12 mouse cellular contexts compared by ENCODE assay signal in genomic region chr8:119914161-119914560, GRCm38 (mm10). TPM values are rescaled to one million over a fixed set of nuclear protein-coding genes. Genes with fewer than 3 reads are reported as not detected.
DNase-seq lines count a peak whose midpoint lies in the region; ATAC-seq lines count a peak whose summit lies in the region.
"Had no signal": no experiment of that assay in that cellular context is flagged by ENCODE, and none has a peak within 500 bp of the region (broad histone marks: within the 10 kb centered on the region; RNA-seq: fewer than 3 reads in every experiment).

No protein-coding gene starts in this region.

- DNase-seq in forebrain, embryonic 14.5 days (ENCODE audit: low spot score), result no peak
- DNase-seq in forebrain, embryonic 10.5 days (ENCODE audit: extremely low spot score, low spot score), result no peak
- no peak for DNase-seq in midbrain, embryonic 14.5 days
- DNase-seq in cerebellum, adult 8-10 months, result no peak
- no peak for DNase-seq in gastrocnemius, postnatal 10 days
- DNase-seq: gastrocnemius, postnatal 36 days; left cerebral cortex, postnatal 4 days; right cerebral cortex, postnatal 25 days had no signal

- H3K27me3 ChIP-seq in forebrain, embryonic 14.5 days (replicated peaks; ENCODE audit: control insufficient read depth, insufficient read depth, low read length), result no peaks in the 10 kb centered on the region
- H3K27me3 ChIP-seq in forebrain, embryonic 10.5 days (ENCODE audit: poor library complexity, severe bottlenecking), result peaks cover 6% of the 10 kb centered on the region; the same call in 1 of the 2 replicates
- no peaks in the 10 kb centered on the region for H3K27me3 ChIP-seq in midbrain, embryonic 13.5 days
- no peaks in the 10 kb centered on the region for H3K27me3 ChIP-seq in midbrain, embryonic 14.5 days (ENCODE audit: control insufficient read depth, insufficient read depth, low read length)
- H3K27me3 ChIP-seq in kidney, embryonic 14.5 days (ENCODE audit: control insufficient read depth, insufficient read depth, low read length), result no peaks in the 10 kb centered on the region
- H3K27me3 ChIP-seq in neural tube, embryonic 14.5 days (ENCODE audit: control insufficient read depth, insufficient read depth, low read length), result no peaks in the 10 kb centered on the region

- no peak overlapping the region for H3K4me3 ChIP-seq in forebrain, embryonic 14.5 days (ENCODE audit: low read depth, low read length)
- H3K4me3 ChIP-seq in forebrain, embryonic 10.5 days, result no peak overlapping the region
- H3K4me3 ChIP-seq in midbrain, embryonic 13.5 days (replicated peaks), result no peak overlapping the region
- H3K4me3 ChIP-seq in midbrain, embryonic 14.5 days (replicated peaks; ENCODE audit: low read depth, low read length), result no peak overlapping the region
- H3K4me3 ChIP-seq in kidney, embryonic 14.5 days (ENCODE audit: low read length), result no peak overlapping the region
- no peak overlapping the region for H3K4me3 ChIP-seq in neural tube, embryonic 14.5 days (ENCODE audit: low read depth, low read length)
- H3K4me3 ChIP-seq: embryonic facial prominence, embryonic 15.5 days had no signal

- WGBS in forebrain, embryonic 14.5 days, result 63% methylated on average over 2 of the region's 2 CpGs
- 66% methylated on average over 2 of the region's 2 CpGs for WGBS in forebrain, embryonic 10.5 days
- WGBS in midbrain, embryonic 13.5 days, result 51% methylated on average over 2 of the region's 2 CpGs
- WGBS in midbrain, embryonic 14.5 days, result 53% methylated on average over 2 of the region's 2 CpGs
- WGBS in kidney, embryonic 14.5 days, result 30% methylated on average over 2 of the region's 2 CpGs
- WGBS in neural tube, embryonic 14.5 days, result 45% methylated on average over 2 of the region's 2 CpGs

- peaks cover 29% of the 10 kb centered on the region for H3K4me1 ChIP-seq in forebrain, embryonic 14.5 days (ENCODE audit: control insufficient read depth, insufficient read depth, low read length)
- H3K4me1 ChIP-seq in forebrain, embryonic 10.5 days, result peaks cover 62% of the 10 kb centered on the region
- H3K4me1 ChIP-seq in midbrain, embryonic 13.5 days (replicated peaks), result peaks cover 63% of the 10 kb centered on the region
- H3K4me1 ChIP-seq in midbrain, embryonic 14.5 days (ENCODE audit: control insufficient read depth, insufficient read depth, low read length), result peaks cover 42% of the 10 kb centered on the region
- H3K4me1 ChIP-seq in kidney, embryonic 14.5 days (ENCODE audit: control insufficient read depth, insufficient read depth, low read length), result peaks cover 45% of the 10 kb centered on the region
- peaks cover 39% of the 10 kb centered on the region for H3K4me1 ChIP-seq in neural tube, embryonic 14.5 days (ENCODE audit: control insufficient read depth, insufficient read depth, low read length)

- peak overlapping the region; percentile 29; the same call in 1 of the 2 replicates for H3K9ac ChIP-seq in forebrain, embryonic 14.5 days (ENCODE audit: low read length)
- peak overlapping the region; percentile 41; the same call in 1 of the 2 replicates for H3K9ac ChIP-seq in midbrain, embryonic 13.5 days (replicated peaks)
- H3K9ac ChIP-seq in midbrain, embryonic 14.5 days (replicated peaks; ENCODE audit: low read length), result no peak overlapping the region
- no peak overlapping the region for H3K9ac ChIP-seq in kidney, embryonic 14.5 days (ENCODE audit: low read depth, low read length)
- H3K9ac ChIP-seq in neural tube, embryonic 14.5 days (replicated peaks; ENCODE audit: low read depth, low read length), result 0 out of 2 replicates have a peak overlapping the region, but pooled peaks have one; percentile 7
- H3K9ac ChIP-seq: embryonic facial prominence, embryonic 15.5 days had no signal

- H3K27ac ChIP-seq in forebrain, embryonic 14.5 days (ENCODE audit: low read depth, low read length), result no peak overlapping the region
- no peak overlapping the region for H3K27ac ChIP-seq in forebrain, embryonic 10.5 days
- H3K27ac ChIP-seq in midbrain, embryonic 13.5 days, result no peak overlapping the region
- no peak overlapping the region for H3K27ac ChIP-seq in midbrain, embryonic 14.5 days (replicated peaks; ENCODE audit: low read depth, low read length)
- no peak overlapping the region for H3K27ac ChIP-seq in kidney, embryonic 14.5 days (ENCODE audit: low read depth, low read length)
- H3K27ac ChIP-seq in neural tube, embryonic 14.5 days (ENCODE audit: low read depth, low read length), result no peak overlapping the region
- H3K27ac ChIP-seq: embryonic facial prominence, embryonic 15.5 days had no signal

- 0 out of 2 replicates have a peak, but pooled peaks cover 3% of the 10 kb centered on the region for H3K36me3 ChIP-seq in forebrain, embryonic 14.5 days (ENCODE audit: control insufficient read depth, insufficient read depth, low read length)
- peaks cover 32% of the 10 kb centered on the region for H3K36me3 ChIP-seq in forebrain, embryonic 10.5 days (replicated peaks)
- H3K36me3 ChIP-seq in midbrain, embryonic 13.5 days, result peaks cover 5% of the 10 kb centered on the region; the same call in 1 of the 2 replicates
- H3K36me3 ChIP-seq in midbrain, embryonic 14.5 days (ENCODE audit: control insufficient read depth, insufficient read depth, low read length), result 0 out of 2 replicates have a peak, but pooled peaks cover 5% of the 10 kb centered on the region
- peaks cover 3% of the 10 kb centered on the region; the same call in 1 of the 2 replicates for H3K36me3 ChIP-seq in kidney, embryonic 14.5 days (ENCODE audit: control insufficient read depth, insufficient read depth, low read length)
- no peaks in the 10 kb centered on the region for H3K36me3 ChIP-seq in neural tube, embryonic 14.5 days (ENCODE audit: control insufficient read depth, insufficient read depth, low read length)
- H3K36me3 ChIP-seq: embryonic facial prominence, embryonic 15.5 days had no signal

- no peaks in the 10 kb centered on the region for H3K9me3 ChIP-seq in forebrain, embryonic 14.5 days (replicated peaks; ENCODE audit: control insufficient read depth, low read length)
- H3K9me3 ChIP-seq in forebrain, embryonic 10.5 days, result no peaks in the 10 kb centered on the region
- H3K9me3 ChIP-seq in midbrain, embryonic 13.5 days, result no peaks in the 10 kb centered on the region
- no peaks in the 10 kb centered on the region for H3K9me3 ChIP-seq in midbrain, embryonic 14.5 days (ENCODE audit: control insufficient read depth, low read length)
- no peaks in the 10 kb centered on the region for H3K9me3 ChIP-seq in kidney, embryonic 14.5 days (ENCODE audit: control insufficient read depth, low read length)
- H3K9me3 ChIP-seq in neural tube, embryonic 14.5 days (ENCODE audit: control insufficient read depth, low read length), result no peaks in the 10 kb centered on the region
- H3K9me3 ChIP-seq: embryonic facial prominence, embryonic 15.5 days had no signal

- H3K4me2 ChIP-seq in forebrain, embryonic 14.5 days (ENCODE audit: low read length), result no peak overlapping the region
- peak overlapping the region; percentile 84; the same call in 1 of the 2 replicates for H3K4me2 ChIP-seq in midbrain, embryonic 13.5 days (replicated peaks)
- H3K4me2 ChIP-seq in midbrain, embryonic 14.5 days (ENCODE audit: low read length), result no peak overlapping the region
- H3K4me2 ChIP-seq in kidney, embryonic 14.5 days (replicated peaks; ENCODE audit: low read depth, low read length), result peak overlapping the region; percentile 6; the same call in 1 of the 2 replicates
- H3K4me2 ChIP-seq in neural tube, embryonic 14.5 days (ENCODE audit: low read depth, low read length), result no peak overlapping the region
- H3K4me2 ChIP-seq: embryonic facial prominence, embryonic 15.5 days had no signal

- no peak for ATAC-seq in forebrain, embryonic 14.5 days
- no peak for ATAC-seq in midbrain, embryonic 13.5 days
- no peak for ATAC-seq in midbrain, embryonic 14.5 days (ENCODE audit: low FRiP score, low TSS enrichment)
- no peak for ATAC-seq in kidney, embryonic 14.5 days (ENCODE audit: low FRiP score, low TSS enrichment)
- ATAC-seq in neural tube, embryonic 14.5 days (ENCODE audit: low read depth), result no peak

RNA-seq across cellular contexts. Expression of gene Gm20388, which starts 3.5 kb away (rescaled TPM):
- polyA plus RNA-seq in forebrain, embryonic 14.5 days (2014; fragmentation: Nextera tagmentation; extraction: Ambion mirVana), result 4.5 and 7.4 TPM in 2 replicates
- 1.2 and 5.5 TPM in 2 replicates for polyA plus RNA-seq in forebrain, embryonic 10.5 days (2016; fragmentation: Nextera tagmentation; extraction: Ambion mirVana)
- 4.4 and 10.3 TPM in 2 replicates for polyA plus RNA-seq in midbrain, embryonic 13.5 days (2015; fragmentation: Nextera tagmentation; extraction: Ambion mirVana)
- polyA plus RNA-seq in midbrain, embryonic 14.5 days (2014; fragmentation: Nextera tagmentation; extraction: Ambion mirVana), result 4.1 and 4.7 TPM in 2 replicates
- 5.7 TPM in 1 of 2 replicates, not detected in the other for polyA plus RNA-seq in kidney, embryonic 14.5 days (2014; fragmentation: Nextera tagmentation; extraction: Ambion mirVana)
- 10.3 and 18.1 TPM in 2 replicates for polyA plus RNA-seq in neural tube, embryonic 14.5 days (2014; fragmentation: Nextera tagmentation; extraction: Ambion mirVana)
- 1 to 10 TPM; 2.9 to 6.0 TPM for total RNA-seq in gastrocnemius, postnatal 10 days (2021)

RNA-seq across cellular contexts. Expression of gene Usp10, which starts 4.0 kb away (rescaled TPM):
- 94.2 and 119 TPM in 2 replicates for polyA plus RNA-seq in forebrain, embryonic 14.5 days (2014; fragmentation: Nextera tagmentation; extraction: Ambion mirVana)
- polyA plus RNA-seq in forebrain, embryonic 10.5 days (2016; fragmentation: Nextera tagmentation; extraction: Ambion mirVana), result 251 and 264 TPM in 2 replicates
- 130 and 137 TPM in 2 replicates for polyA plus RNA-seq in midbrain, embryonic 13.5 days (2015; fragmentation: Nextera tagmentation; extraction: Ambion mirVana)
- 94.2 and 106 TPM in 2 replicates for polyA plus RNA-seq in midbrain, embryonic 14.5 days (2014; fragmentation: Nextera tagmentation; extraction: Ambion mirVana)
- 91.9 and 156 TPM in 2 replicates for polyA plus RNA-seq in kidney, embryonic 14.5 days (2014; fragmentation: Nextera tagmentation; extraction: Ambion mirVana)
- polyA plus RNA-seq in neural tube, embryonic 14.5 days (2014; fragmentation: Nextera tagmentation; extraction: Ambion mirVana), result 100 and 111 TPM in 2 replicates
- 10 to 100 TPM; 57.4 to 65.4 TPM for total RNA-seq in gastrocnemius, postnatal 10 days (2021)

RNA-seq across cellular contexts. Expression of gene Klhl36, which starts 52.1 kb away (rescaled TPM):
- polyA plus RNA-seq in forebrain, embryonic 14.5 days (2014; fragmentation: Nextera tagmentation; extraction: Ambion mirVana), result 11.9 and 12.5 TPM in 2 replicates
- polyA plus RNA-seq in forebrain, embryonic 10.5 days (2016; fragmentation: Nextera tagmentation; extraction: Ambion mirVana), result 10.8 and 11.1 TPM in 2 replicates
- polyA plus RNA-seq in midbrain, embryonic 13.5 days (2015; fragmentation: Nextera tagmentation; extraction: Ambion mirVana), result 12.7 and 13.0 TPM in 2 replicates
- polyA plus RNA-seq in midbrain, embryonic 14.5 days (2014; fragmentation: Nextera tagmentation; extraction: Ambion mirVana), result 14.0 and 18.1 TPM in 2 replicates
- 13.3 and 13.8 TPM in 2 replicates for polyA plus RNA-seq in kidney, embryonic 14.5 days (2014; fragmentation: Nextera tagmentation; extraction: Ambion mirVana)
- polyA plus RNA-seq in neural tube, embryonic 14.5 days (2014; fragmentation: Nextera tagmentation; extraction: Ambion mirVana), result 15.3 and 15.5 TPM in 2 replicates
- 1 to 10 TPM; 2.9 to 3.9 TPM for total RNA-seq in gastrocnemius, postnatal 10 days (2021)

Comparison
In these comparisons a context has a peak if more than half of its experiments do, and no peak if none do; other contexts are left out.
1. H3K4me2 ChIP-seq: peak in midbrain, embryonic 13.5 days (single experiment) and kidney, embryonic 14.5 days (single experiment); none in forebrain, embryonic 14.5 days (single experiment), midbrain, embryonic 14.5 days (single experiment) and neural tube, embryonic 14.5 days (single experiment).
2. H3K9ac ChIP-seq: peak in forebrain, embryonic 14.5 days (single experiment), midbrain, embryonic 13.5 days (single experiment) and neural tube, embryonic 14.5 days (single experiment); none in midbrain, embryonic 14.5 days (single experiment) and kidney, embryonic 14.5 days (single experiment).